Mouse (Mus musculus): ENCODE data around the gene Lpp. TPM values are rescaled to one million over a fixed set of nuclear protein-coding genes. Genes with fewer than 3 reads are reported as not detected.

Gene Lpp
- polyA plus RNA-seq, 1 experiment from 2014 or later: 107 TPM

DNA sequence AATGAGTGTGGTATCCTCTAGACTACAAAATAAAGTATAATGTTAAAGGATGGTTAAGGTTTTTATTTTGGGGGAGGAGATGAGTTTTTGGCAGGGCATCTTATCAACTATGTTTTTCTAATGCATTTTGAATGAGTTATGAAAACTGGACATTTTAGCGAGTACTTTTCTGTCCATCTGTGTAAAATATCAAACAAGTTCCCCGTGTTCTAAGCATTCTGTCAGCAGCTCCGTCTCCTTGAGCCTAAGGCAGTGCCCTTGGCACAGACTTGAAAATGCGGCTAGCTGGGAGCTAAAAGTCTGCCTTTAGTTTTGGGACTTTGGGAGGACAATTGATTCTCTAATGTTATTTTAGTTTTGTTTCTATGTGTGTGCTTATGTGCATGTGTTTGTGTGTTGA, 165.2 kb downstream of the Lpp start:
- Histone ChIP-seq H3K4me1 (ENCODE audit: control insufficient read depth, insufficient read depth, low read length) (no peaks in the 10 kb centered on the region), H3K9ac (replicated peaks; ENCODE audit: low read depth, low read length) (no peak overlapping the region), H3K4me2 (replicated peaks; ENCODE audit: low read depth, low read length) (no peak overlapping the region), H3K36me3 (ENCODE audit: control insufficient read depth, insufficient read depth, low read length) (no peaks in the 10 kb centered on the region), H3K27me3 (ENCODE audit: control insufficient read depth, insufficient read depth, low read length) (no peaks in the 10 kb centered on the region), H3K27ac (ENCODE audit: low read length) (no peak overlapping the region), H3K9me3 (ENCODE audit: control insufficient read depth, low read depth, low read length) (no peaks in the 10 kb centered on the region), H3K4me3 (ENCODE audit: low read depth, low read length) (no peak overlapping the region)
- ATAC-seq (ENCODE audit: insufficient number of reproducible peaks, insufficient read depth, low FRiP score, low read depth): no peak
- WGBS: 94% methylated on average over 4 of the region's 4 CpGs

DNA sequence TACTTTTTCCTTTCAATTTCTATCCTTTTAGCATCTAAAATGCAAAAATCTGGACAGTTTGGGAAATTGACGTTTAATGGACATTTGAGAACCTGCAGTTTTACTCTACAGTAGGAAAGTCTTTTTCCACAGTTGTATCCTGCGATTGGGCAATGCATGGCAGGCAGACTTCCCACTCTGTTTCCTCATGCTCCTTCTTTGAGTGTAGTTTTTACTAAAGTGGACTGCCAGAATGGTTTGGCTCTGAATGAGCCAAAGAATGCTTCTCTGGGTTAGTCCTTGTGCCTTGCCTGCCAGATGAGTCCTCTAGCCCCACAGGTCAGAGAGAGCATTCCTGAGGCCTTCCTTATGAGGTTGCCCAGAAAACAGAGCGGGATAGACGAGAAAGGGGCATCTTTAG, 166.5 kb downstream of the Lpp start:
- no peak overlapping the region for H3K9ac ChIP-seq (replicated peaks; ENCODE audit: low read depth, low read length)
- no peak for ATAC-seq (ENCODE audit: insufficient number of reproducible peaks, insufficient read depth, low FRiP score, low read depth)

DNA sequence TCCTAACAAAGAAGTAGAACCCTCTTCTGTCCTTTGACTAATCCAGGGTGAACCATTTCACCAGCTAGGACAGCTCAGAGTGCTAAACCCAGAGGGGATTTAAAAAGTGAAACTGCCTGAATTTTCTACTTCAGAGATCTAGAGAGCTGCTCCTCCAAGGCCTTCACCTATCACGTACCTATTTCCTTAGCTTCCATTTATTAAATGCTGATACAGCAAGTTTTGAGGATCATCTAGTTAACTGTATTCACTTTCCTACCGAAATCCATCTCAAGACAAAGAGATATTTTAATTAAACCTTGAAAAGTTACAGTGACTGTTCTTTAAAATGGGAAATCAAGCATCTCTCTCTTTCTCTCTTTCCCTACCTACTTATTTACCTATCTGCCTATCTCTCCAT, 167.7 kb downstream of the Lpp start:
- Histone ChIP-seq H3K27ac (ENCODE audit: low read length) (no peak overlapping the region), H3K9me3 (ENCODE audit: control insufficient read depth, low read depth, low read length) (no peaks in the 10 kb centered on the region), H3K9ac (replicated peaks; ENCODE audit: low read depth, low read length) (no peak overlapping the region), H3K4me1 (ENCODE audit: control insufficient read depth, insufficient read depth, low read length) (peaks cover 1% of the 10 kb centered on the region; the same call in 1 of the 2 replicates), H3K27me3 (ENCODE audit: control insufficient read depth, insufficient read depth, low read length) (no peaks in the 10 kb centered on the region), H3K36me3 (ENCODE audit: control insufficient read depth, insufficient read depth, low read length) (no peaks in the 10 kb centered on the region), H3K4me2 (replicated peaks; ENCODE audit: low read depth, low read length) (no peak overlapping the region), H3K4me3 (ENCODE audit: low read depth, low read length) (no peak overlapping the region)
- 89% methylated on average over 2 of the region's 2 CpGs for WGBS
- no peak for ATAC-seq (ENCODE audit: insufficient number of reproducible peaks, insufficient read depth, low FRiP score, low read depth)

More for the DNA sequence above, 166.5 kb downstream of the Lpp start:
- Histone ChIP-seq H3K36me3 (ENCODE audit: control insufficient read depth, insufficient read depth, low read length) (no peaks in the 10 kb centered on the region), H3K4me3 (ENCODE audit: low read depth, low read length) (no peak overlapping the region), H3K4me2 (replicated peaks; ENCODE audit: low read depth, low read length) (no peak overlapping the region), H3K27me3 (ENCODE audit: control insufficient read depth, insufficient read depth, low read length) (no peaks in the 10 kb centered on the region), H3K4me1 (ENCODE audit: control insufficient read depth, insufficient read depth, low read length) (no peaks in the 10 kb centered on the region), H3K27ac (ENCODE audit: low read length) (no peak overlapping the region), H3K9me3 (ENCODE audit: control insufficient read depth, low read depth, low read length) (no peaks in the 10 kb centered on the region)
- 96% methylated on average over 4 of the region's 4 CpGs for WGBS

DNA sequence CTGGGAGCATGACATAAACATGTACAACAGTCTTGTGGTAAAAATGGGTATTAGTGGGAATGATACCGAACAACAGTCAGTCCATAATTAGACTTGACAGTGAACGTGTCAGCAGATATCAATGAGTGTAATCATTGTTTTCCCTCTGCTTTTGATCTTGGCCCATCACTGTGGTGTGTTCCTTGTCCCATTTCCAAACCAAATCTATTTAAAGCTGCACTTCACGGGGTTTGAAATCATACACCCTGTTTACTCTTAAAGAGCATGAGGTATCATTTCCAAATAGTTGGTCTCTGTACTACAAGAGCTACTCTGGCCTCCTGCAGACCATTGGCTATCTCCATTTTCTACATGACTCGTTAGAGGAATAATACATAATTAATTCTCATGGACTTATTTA, 168.3 kb downstream of the Lpp start:
- H3K27me3 ChIP-seq (ENCODE audit: control insufficient read depth, insufficient read depth, low read length): no peaks in the 10 kb centered on the region

DNA sequence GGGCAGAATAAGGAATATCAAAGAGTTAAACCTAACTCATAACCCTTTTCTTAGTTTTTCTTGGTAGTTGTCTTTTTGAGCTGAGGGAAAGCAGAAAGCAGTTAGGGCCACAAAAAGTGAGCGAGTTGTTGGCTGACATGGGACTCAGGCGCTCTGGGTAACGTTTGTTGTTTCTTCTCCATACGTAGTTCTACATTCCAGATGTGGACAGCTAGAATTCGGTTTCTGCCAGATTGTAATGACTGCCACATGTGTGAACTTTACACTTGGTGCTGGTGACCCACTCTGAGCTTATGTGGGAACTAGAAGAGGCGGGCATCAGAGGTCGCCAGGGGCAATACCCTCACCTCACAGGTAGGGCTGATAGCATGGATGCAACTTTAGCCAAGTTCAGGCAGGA, 172.0 kb downstream of the Lpp start:
- Histone ChIP-seq H3K36me3 (ENCODE audit: control insufficient read depth, insufficient read depth, low read length) (no peaks in the 10 kb centered on the region), H3K4me1 (ENCODE audit: control insufficient read depth, insufficient read depth, low read length) (peaks cover 5% of the 10 kb centered on the region; the same call in 1 of the 2 replicates), H3K27ac (ENCODE audit: low read length) (no peak overlapping the region), H3K9me3 (ENCODE audit: control insufficient read depth, low read depth, low read length) (no peaks in the 10 kb centered on the region), H3K4me3 (ENCODE audit: low read depth, low read length) (no peak overlapping the region), H3K4me2 (replicated peaks; ENCODE audit: low read depth, low read length) (no peak overlapping the region), H3K9ac (replicated peaks; ENCODE audit: low read depth, low read length) (no peak overlapping the region), H3K27me3 (ENCODE audit: control insufficient read depth, insufficient read depth, low read length) (no peaks in the 10 kb centered on the region)
- no peak for ATAC-seq (ENCODE audit: insufficient number of reproducible peaks, insufficient read depth, low FRiP score, low read depth)
- WGBS: 78% methylated on average over 7 of the region's 7 CpGs

More for the DNA sequence above, 168.3 kb downstream of the Lpp start:
- H3K9ac ChIP-seq (replicated peaks; ENCODE audit: low read depth, low read length): no peak overlapping the region
- no peak for ATAC-seq (ENCODE audit: insufficient number of reproducible peaks, insufficient read depth, low FRiP score, low read depth)
- 78% methylated on average over 4 of the region's 4 CpGs for WGBS
- peaks cover 5% of the 10 kb centered on the region; the same call in 1 of the 2 replicates for H3K4me1 ChIP-seq (ENCODE audit: control insufficient read depth, insufficient read depth, low read length)
- no peak overlapping the region for H3K27ac ChIP-seq (ENCODE audit: low read length)
- no peak overlapping the region for H3K4me3 ChIP-seq (ENCODE audit: low read depth, low read length)
- no peak overlapping the region for H3K4me2 ChIP-seq (replicated peaks; ENCODE audit: low read depth, low read length)
- H3K36me3 ChIP-seq (ENCODE audit: control insufficient read depth, insufficient read depth, low read length): no peaks in the 10 kb centered on the region
- H3K9me3 ChIP-seq (ENCODE audit: control insufficient read depth, low read depth, low read length): no peaks in the 10 kb centered on the region

DNA sequence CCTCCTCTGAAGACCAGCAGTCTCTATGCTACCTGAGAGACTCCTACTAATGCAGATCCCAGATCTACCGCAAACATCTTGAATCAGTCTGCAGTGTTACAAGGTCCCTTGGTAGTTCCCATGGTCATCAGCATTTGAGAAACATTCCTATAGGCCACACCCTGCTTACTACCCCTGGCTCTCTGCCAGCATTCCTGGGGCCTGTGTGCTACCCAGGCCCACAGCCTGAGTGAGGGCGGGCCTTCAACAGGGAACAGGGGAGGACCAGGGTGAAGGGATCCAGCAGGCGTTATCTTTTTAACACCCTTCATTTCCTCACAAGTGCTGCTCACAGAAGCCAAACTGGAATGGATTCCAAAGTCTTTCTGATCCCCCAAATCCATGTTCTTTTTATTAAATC, 173.0 kb downstream of the Lpp start:
- 39% methylated on average over 3 of the region's 3 CpGs for WGBS
- no peak overlapping the region for H3K27ac ChIP-seq (ENCODE audit: low read length)
- no peaks in the 10 kb centered on the region for H3K27me3 ChIP-seq (ENCODE audit: control insufficient read depth, insufficient read depth, low read length)
- peaks cover 5% of the 10 kb centered on the region; the same call in 1 of the 2 replicates for H3K4me1 ChIP-seq (ENCODE audit: control insufficient read depth, insufficient read depth, low read length)
- no peak overlapping the region for H3K4me3 ChIP-seq (ENCODE audit: low read depth, low read length)
- no peak overlapping the region for H3K9ac ChIP-seq (replicated peaks; ENCODE audit: low read depth, low read length)
- H3K9me3 ChIP-seq (ENCODE audit: control insufficient read depth, low read depth, low read length): no peaks in the 10 kb centered on the region
- H3K4me2 ChIP-seq (replicated peaks; ENCODE audit: low read depth, low read length): no peak overlapping the region
- peak; percentile 74 for ATAC-seq (ENCODE audit: insufficient number of reproducible peaks, insufficient read depth, low FRiP score, low read depth)
- H3K36me3 ChIP-seq (ENCODE audit: control insufficient read depth, insufficient read depth, low read length): no peaks in the 10 kb centered on the region

DNA sequence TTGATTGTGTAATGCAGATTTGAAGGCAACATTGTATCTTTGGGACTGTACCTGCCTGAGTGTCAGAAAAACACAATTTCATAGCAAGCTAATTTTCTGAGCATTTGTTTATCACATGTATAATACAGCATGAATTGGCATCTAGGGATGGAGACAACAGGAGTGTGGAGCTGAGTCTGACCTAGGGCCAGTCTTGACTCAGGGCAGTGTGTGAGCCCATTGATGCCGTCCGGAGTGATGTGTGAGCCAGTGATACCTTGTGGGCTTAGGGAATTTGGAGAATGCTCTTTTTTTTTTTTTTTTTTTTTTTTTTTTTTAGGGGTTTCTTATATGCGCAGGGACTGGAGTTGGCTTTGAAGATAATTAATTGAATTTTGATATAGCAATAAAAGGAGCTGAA, 174.3 kb downstream of the Lpp start:
- no peak for ATAC-seq (ENCODE audit: insufficient number of reproducible peaks, insufficient read depth, low FRiP score, low read depth)
- Histone ChIP-seq H3K4me3 (ENCODE audit: low read depth, low read length) (no peak overlapping the region), H3K27ac (ENCODE audit: low read length) (no peak overlapping the region), H3K4me1 (ENCODE audit: control insufficient read depth, insufficient read depth, low read length) (peaks cover 5% of the 10 kb centered on the region; the same call in 1 of the 2 replicates), H3K9ac (replicated peaks; ENCODE audit: low read depth, low read length) (no peak overlapping the region), H3K36me3 (ENCODE audit: control insufficient read depth, insufficient read depth, low read length) (no peaks in the 10 kb centered on the region), H3K27me3 (ENCODE audit: control insufficient read depth, insufficient read depth, low read length) (no peaks in the 10 kb centered on the region), H3K4me2 (replicated peaks; ENCODE audit: low read depth, low read length) (no peak overlapping the region), H3K9me3 (ENCODE audit: control insufficient read depth, low read depth, low read length) (no peaks in the 10 kb centered on the region)
- 76% methylated on average over 3 of the region's 3 CpGs for WGBS

DNA sequence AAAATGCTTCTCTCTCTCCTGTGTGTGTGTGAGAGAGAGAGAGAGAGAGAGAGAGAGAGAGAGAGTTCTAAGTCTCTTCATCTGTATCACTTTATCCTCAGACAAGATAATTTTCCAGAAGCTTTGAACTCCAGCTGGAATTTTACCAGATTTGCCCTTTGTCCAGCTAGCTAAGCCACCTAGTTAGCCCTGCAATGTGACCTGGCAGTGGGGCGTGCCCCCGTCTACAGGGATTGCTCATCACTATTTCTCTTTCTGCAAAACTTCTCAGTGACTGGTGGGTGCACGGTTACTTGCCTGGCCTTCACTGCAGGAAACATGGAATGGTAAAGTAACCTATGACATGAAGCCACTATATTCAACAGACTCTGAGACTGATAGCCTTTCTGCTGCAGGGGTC, 174.8 kb downstream of the Lpp start:
- Histone ChIP-seq H3K9ac (replicated peaks; ENCODE audit: low read depth, low read length) (no peak overlapping the region), H3K4me2 (replicated peaks; ENCODE audit: low read depth, low read length) (no peak overlapping the region), H3K4me1 (ENCODE audit: control insufficient read depth, insufficient read depth, low read length) (peaks cover 5% of the 10 kb centered on the region; the same call in 1 of the 2 replicates), H3K36me3 (ENCODE audit: control insufficient read depth, insufficient read depth, low read length) (no peaks in the 10 kb centered on the region), H3K9me3 (ENCODE audit: control insufficient read depth, low read depth, low read length) (no peaks in the 10 kb centered on the region), H3K4me3 (ENCODE audit: low read depth, low read length) (no peak overlapping the region), H3K27ac (ENCODE audit: low read length) (no peak overlapping the region), H3K27me3 (ENCODE audit: control insufficient read depth, insufficient read depth, low read length) (no peaks in the 10 kb centered on the region)
- ATAC-seq (ENCODE audit: insufficient number of reproducible peaks, insufficient read depth, low FRiP score, low read depth): no peak
- 56% methylated on average over 3 of the region's 3 CpGs for WGBS

DNA sequence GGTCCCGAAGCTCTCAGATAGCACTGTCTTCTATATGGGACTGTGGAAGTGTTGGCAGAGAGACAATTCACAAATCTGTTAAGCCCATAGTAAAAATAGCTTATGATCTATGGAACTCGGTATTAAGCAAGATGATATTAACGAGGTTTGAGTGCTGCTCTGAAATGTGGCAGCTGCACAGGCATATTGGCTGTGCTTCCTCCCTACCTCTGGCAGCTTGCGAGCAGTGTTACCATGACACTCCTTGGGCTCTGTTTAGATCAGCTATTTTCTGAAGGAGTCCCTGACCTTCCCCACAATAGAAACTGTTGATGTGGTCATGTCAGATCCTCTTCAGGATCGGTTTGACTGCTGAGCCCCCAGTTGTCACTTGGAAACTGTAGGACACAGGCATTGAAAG, 176.4 kb downstream of the Lpp start:
- H3K27me3 ChIP-seq (ENCODE audit: control insufficient read depth, insufficient read depth, low read length): no peaks in the 10 kb centered on the region
- no peak overlapping the region for H3K4me3 ChIP-seq (ENCODE audit: low read depth, low read length)
- ATAC-seq (ENCODE audit: insufficient number of reproducible peaks, insufficient read depth, low FRiP score, low read depth): no peak
- no peaks in the 10 kb centered on the region for H3K9me3 ChIP-seq (ENCODE audit: control insufficient read depth, low read depth, low read length)
- H3K36me3 ChIP-seq (ENCODE audit: control insufficient read depth, insufficient read depth, low read length): no peaks in the 10 kb centered on the region
- H3K4me2 ChIP-seq (replicated peaks; ENCODE audit: low read depth, low read length): no peak overlapping the region
- H3K4me1 ChIP-seq (ENCODE audit: control insufficient read depth, insufficient read depth, low read length): peaks cover 5% of the 10 kb centered on the region; the same call in 1 of the 2 replicates
- H3K27ac ChIP-seq (ENCODE audit: low read length): no peak overlapping the region
- no peak overlapping the region for H3K9ac ChIP-seq (replicated peaks; ENCODE audit: low read depth, low read length)
- WGBS: 64% methylated on average over 5 of the region's 5 CpGs
